Mouse (Mus musculus): ENCODE measurements around the gene Ugt2a2. TPM values are rescaled to one million over a fixed set of nuclear protein-coding genes. Genes with fewer than 3 reads are reported as not detected.
"Not testable (repeated sequence)": the region's sequence is repeated elsewhere in the genome, so short reads cannot be mapped to it uniquely, and the experiment has no call there.

Ugt2a2 gene
- not detected for total RNA-seq (2021)

GRCm38 (mm10) chr5:87482160-87482559 is at the start of gene Ugt2a2:
Gene Ugt2a2 (minus strand): TSS chr5:87482260.
- no peak for DNase-seq (ENCODE audit: low spot score in 2 of 2)
- intact Hi-C loops (cut with DNase I), result no loop called here

GRCm38 (mm10) chr5:87523561-87523960 is 41.5 kb upstream of the Ugt2a2 start:
- DNase-seq (ENCODE audit: low spot score in 2 of 2); intact Hi-C loops (cut with DNase I): not testable (repeated sequence)

- intact Hi-C loops (cut with DNase I), result no loop called here
Observed at GRCm38 (mm10) chr5:87505776-87506458, 23.9 kb upstream of the Ugt2a2 start.

GRCm38 (mm10) chr5:87502687-87503086 is 20.6 kb upstream of the Ugt2a2 start:
- intact Hi-C loops (cut with DNase I), result no loop called here
- DNase-seq (ENCODE audit: low spot score in 2 of 2), result no peak

More at GRCm38 (mm10) chr5:87505776-87506458, 23.9 kb upstream of the Ugt2a2 start:
- no peak for DNase-seq (ENCODE audit: low spot score in 2 of 2)

GRCm38 (mm10) chr5:87499341-87499740 is 17.3 kb upstream of the Ugt2a2 start:
- DNase-seq (ENCODE audit: low spot score in 2 of 2), result no peak
- intact Hi-C loops (cut with DNase I), result no loop called here

GRCm38 (mm10) chr5:87498936-87499335 is 16.9 kb upstream of the Ugt2a2 start:
- no peak for DNase-seq (ENCODE audit: low spot score in 2 of 2)
- intact Hi-C loops (cut with DNase I), result no loop called here

- intact Hi-C loops (cut with DNase I), result no loop called here
- DNase-seq (ENCODE audit: low spot score in 2 of 2), result no peak
Observed at GRCm38 (mm10) chr5:87490771-87491170, 8.7 kb upstream of the Ugt2a2 start, which contains the start of gene Ugt2a1. Gene Ugt2a1 (minus strand): TSS chr5:87490871.

GRCm38 (mm10) chr5:87486706-87487105 is 4.6 kb upstream of the Ugt2a2 start, which contains the start of gene Gm43638:
Gene Gm43638 (minus strand): TSS chr5:87486806.
- DNase-seq (ENCODE audit: low spot score in 2 of 2); intact Hi-C loops (cut with DNase I): not testable (repeated sequence)

GRCm38 (mm10) chr5:87458810-87459209 is 23.2 kb downstream of the Ugt2a2 start:
- intact Hi-C loops (cut with DNase I), result no loop called here
- DNase-seq (ENCODE audit: low spot score in 2 of 2), result no peak

- intact Hi-C loops (cut with DNase I), result no loop called here
- DNase-seq (ENCODE audit: low spot score in 2 of 2), result no peak
Observed at GRCm38 (mm10) chr5:87457701-87458100, 24.4 kb downstream of the Ugt2a2 start.

- no peak for DNase-seq (ENCODE audit: low spot score in 2 of 2)
- intact Hi-C loops (cut with DNase I), result no loop called here
Observed at GRCm38 (mm10) chr5:87456216-87456850, 25.7 kb downstream of the Ugt2a2 start.

- intact Hi-C loops (cut with DNase I), result no loop called here
- no peak for DNase-seq (ENCODE audit: low spot score in 2 of 2)
Observed at GRCm38 (mm10) chr5:87455519-87455918, 26.5 kb downstream of the Ugt2a2 start.

GRCm38 (mm10) chr5:87452514-87452913 is 29.5 kb downstream of the Ugt2a2 start:
- DNase-seq (ENCODE audit: low spot score in 2 of 2); intact Hi-C loops (cut with DNase I): not testable (repeated sequence)

- peak in 1 of 2 experiments; percentile 12 for DNase-seq (ENCODE audit: low spot score in 2 of 2)
- intact Hi-C loops (cut with DNase I), result no loop called here
Observed at GRCm38 (mm10) chr5:87436264-87436663, 45.8 kb downstream of the Ugt2a2 start.

GRCm38 (mm10) chr5:87425676-87426075 is 56.4 kb downstream of the Ugt2a2 start:
- intact Hi-C loops (cut with DNase I), result no loop called here
- no peak for DNase-seq (ENCODE audit: low spot score in 2 of 2)

- intact Hi-C loops (cut with DNase I); DNase-seq (ENCODE audit: low spot score in 2 of 2): not testable (repeated sequence)
Observed at GRCm38 (mm10) chr5:87424041-87424440, 58.0 kb downstream of the Ugt2a2 start, which contains the start of gene Ugt2b38. Gene Ugt2b38 (minus strand): TSS chr5:87424203.

Other genes starting within 250 kb of the Ugt2a2 start
- not detected for gene Ugt2b37, start 227.5 kb downstream of the Ugt2a2 start, total RNA-seq (2021)
- not detected for gene Ugt2a3, start 145.1 kb downstream of the Ugt2a2 start, total RNA-seq (2021)
- gene Ugt2b38, start 58.1 kb downstream of the Ugt2a2 start, total RNA-seq (2021), result not detected
- not detected for gene Gm43638, start 4.5 kb upstream of the Ugt2a2 start, total RNA-seq (2021)
- not detected for gene Ugt2a1, start 8.6 kb upstream of the Ugt2a2 start, total RNA-seq (2021)
- not detected for gene Sult1b1, start 55.9 kb upstream of the Ugt2a2 start, total RNA-seq (2021)
- gene Sult1d1, start 86.8 kb upstream of the Ugt2a2 start, total RNA-seq (2021), result not detected
- not detected for gene Sult1e1, start 109.3 kb upstream of the Ugt2a2 start, total RNA-seq (2021)
- gene Csn1s1, start 183.9 kb upstream of the Ugt2a2 start, total RNA-seq (2021), result not detected
- gene Csn2, start 217.4 kb upstream of the Ugt2a2 start, total RNA-seq (2021), result not detected